Mouse (Mus musculus) stomach, postnatal 0 days (tissue): Measurements from ENCODE around the gene Mdga1. TPM values are rescaled to one million over a fixed set of nuclear protein-coding genes. Genes with fewer than 3 reads are reported as not detected.

Experiments
- ATAC-seq: fragments of 200-750 bp; cut with Nextera tagmentation; 2 replicates; pipeline ENCODE4 v1.8.0; 2017; ENCODE audit not compliant: low FRiP score, low TSS enrichment
- DNase-seq: peaks from one replicate; pipeline ENCODE4 v3.0.0-alpha.2; 2016; ENCODE audit warnings: low spot score
- H3K27ac ChIP-seq: fragments of 300-500 bp; sonication (generic); replicated peaks from 2 replicates; pipeline ENCODE4 v1.5.1; 2014; ENCODE audit warnings: mild to moderate bottlenecking, control low read depth
- H3K27me3 ChIP-seq: fragments of 300-500 bp; sonication (generic); 2 replicates; pipeline ENCODE4 v1.6.1; 2014; ENCODE audit warnings: low read length; ENCODE audit not compliant: control insufficient read depth, insufficient read depth
- H3K36me3 ChIP-seq: fragments of 300-500 bp; sonication (generic); 2 replicates; pipeline ENCODE4 v1.6.1; 2014; ENCODE audit warnings: low read length, mixed read lengths; ENCODE audit not compliant: control insufficient read depth, insufficient read depth
- H3K4me1 ChIP-seq: fragments of 300-500 bp; sonication (generic); replicated peaks from 2 replicates; pipeline ENCODE4 v1.6.1; 2014; ENCODE audit warnings: antibody characterized with exemption; ENCODE audit not compliant: control insufficient read depth, insufficient read depth
- H3K4me2 ChIP-seq: fragments of 300-500 bp; sonication (generic); replicated peaks from 2 replicates; pipeline ENCODE4 v1.6.1; 2014; ENCODE audit warnings: low read depth, mild to moderate bottlenecking, control low read depth, moderate library complexity
- H3K4me3 ChIP-seq: fragments of 300-500 bp; sonication (generic); 2 replicates; pipeline ENCODE4 v1.5.1; 2014; ENCODE audit warnings: low read depth, low read length, control low read depth
- H3K9ac ChIP-seq: fragments of 300-500 bp; sonication (generic); 2 replicates; pipeline ENCODE4 v1.6.1; 2014; ENCODE audit warnings: mild to moderate bottlenecking, low read length, control low read depth, mixed read lengths
- H3K9me3 ChIP-seq: fragments of 300-500 bp; sonication (generic); 2 replicates; pipeline ENCODE4 v1.6.1; 2016; ENCODE audit warnings: low read length; ENCODE audit not compliant: control insufficient read depth
- CTCF ChIP-seq: IDR thresholded peaks from 2 replicates; pipeline ENCODE4 v1.5.1; 2016; ENCODE audit warnings: antibody characterized with exemption, low read depth, mild to moderate bottlenecking, moderate library complexity
- EP300 ChIP-seq: optimal IDR thresholded peaks from 2 replicates; pipeline ENCODE3; 2016; ENCODE audit warnings: antibody characterized with exemption
- WGBS: fragments of 180-500 bp; shearing (Covaris S2); extraction: QIAGEN DNeasy Blood & Tissue Kit; methylation state at CpG from one replicate; pipeline ENCODE4 v1.1.7; 2014; 5-methylcytosine and 5-hydroxymethylcytosine counted together
- polyA plus RNA-seq: library from polyadenylated mRNA; unstranded; fragments of >200 nt; fragmentation: Nextera tagmentation; extraction: Ambion mirVana; gene quantifications from 2 replicates; pipeline ENCODE4 v1.2.1, GENCODE M21; 2015

Mdga1 gene
- polyA plus RNA-seq, 1 experiment from 2014 or later = 2.1 TPM

DNA sequence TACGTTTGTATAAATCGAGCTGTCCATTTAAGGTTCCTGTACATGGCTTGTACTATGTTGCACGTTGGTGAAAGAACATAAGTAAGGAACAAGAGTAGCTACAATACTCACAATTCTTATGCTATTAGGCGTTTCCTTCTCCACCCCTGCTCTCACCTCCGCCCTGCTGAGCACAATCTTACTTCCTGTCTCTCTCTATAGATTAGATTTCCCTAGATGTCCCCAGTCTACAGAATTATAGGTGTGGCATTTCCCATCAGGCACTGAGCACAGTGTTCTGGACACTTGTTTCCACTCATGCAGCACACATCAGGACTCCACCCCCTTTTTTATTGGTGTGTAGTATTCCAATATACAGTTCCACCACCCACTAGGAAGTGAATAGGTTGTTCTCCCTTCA is 19.8 kb upstream of the Mdga1 start:
- H3K27me3 ChIP-seq = no peaks in the 10 kb centered on the region
- ATAC-seq (no peak), DNase-seq (no peak)
- no peak overlapping the region for H3K4me3 ChIP-seq
- no peak overlapping the region for H3K4me2 ChIP-seq
- no peak overlapping the region for H3K9ac ChIP-seq
- TF ChIP-seq CTCF (no peak), EP300 (no peak)
- no peaks in the 10 kb centered on the region for H3K9me3 ChIP-seq
- H3K36me3 ChIP-seq = no peaks in the 10 kb centered on the region
- no peaks in the 10 kb centered on the region for H3K4me1 ChIP-seq
- WGBS = 89% methylated on average over 5 of the region's 5 CpGs
- H3K27ac ChIP-seq = no peak overlapping the region

DNA sequence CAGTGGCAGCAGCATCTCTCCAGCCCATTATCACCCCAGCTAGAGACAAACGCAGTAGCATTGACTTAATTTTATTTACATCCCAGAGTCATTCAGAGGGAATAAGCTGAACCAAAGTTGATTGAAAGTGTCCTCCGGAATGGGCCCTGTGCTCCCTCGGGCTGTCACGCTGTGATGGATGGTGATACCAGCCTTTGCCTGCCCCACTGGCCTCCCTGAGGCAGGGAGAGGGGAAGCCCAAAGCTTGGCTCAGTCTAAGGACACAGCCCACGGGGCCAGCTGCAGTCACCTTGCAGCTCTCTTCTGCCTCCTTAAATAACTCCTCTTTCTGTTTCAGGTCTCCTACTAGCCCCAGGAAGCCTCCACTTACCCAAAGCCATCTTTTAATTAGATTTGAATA is 18.3 kb upstream of the Mdga1 start:
- H3K4me3 ChIP-seq = no peak overlapping the region
- no peaks in the 10 kb centered on the region for H3K27me3 ChIP-seq
- no peak for DNase-seq
- H3K9ac ChIP-seq = no peak overlapping the region
- 11% methylated on average over 5 of the region's 5 CpGs for WGBS
- no peak for ATAC-seq
- no peaks in the 10 kb centered on the region for H3K4me1 ChIP-seq
- H3K4me2 ChIP-seq = no peak overlapping the region
- no peak for TF ChIP-seq EP300
- TF ChIP-seq CTCF = no peak
- no peak overlapping the region for H3K27ac ChIP-seq
- no peaks in the 10 kb centered on the region for H3K9me3 ChIP-seq
- H3K36me3 ChIP-seq = no peaks in the 10 kb centered on the region

DNA sequence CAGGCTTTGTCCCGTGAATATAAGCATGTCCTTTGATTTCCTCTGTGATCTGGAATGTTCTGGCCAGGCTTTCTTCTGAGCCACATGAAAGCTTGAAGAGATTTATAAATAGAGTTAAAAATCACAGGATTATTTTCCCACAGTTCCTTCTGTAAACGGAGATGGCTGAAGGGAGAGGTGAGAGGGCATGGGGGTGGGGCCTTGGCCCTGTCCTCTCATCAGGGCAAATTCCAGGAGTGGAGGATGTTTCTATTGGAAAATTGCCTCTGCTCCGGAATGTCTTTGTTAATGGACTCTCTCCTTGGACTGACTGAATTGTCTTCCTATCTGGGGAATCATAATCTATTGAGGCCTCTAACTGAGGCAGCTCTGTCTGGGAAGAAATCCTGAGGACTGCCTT is 15.6 kb upstream of the Mdga1 start:
- Histone ChIP-seq H3K9me3 (no peaks in the 10 kb centered on the region), H3K36me3 (no peaks in the 10 kb centered on the region), H3K27ac (no peak overlapping the region), H3K27me3 (no peaks in the 10 kb centered on the region), H3K4me3 (no peak overlapping the region), H3K4me2 (no peak overlapping the region), H3K4me1 (no peaks in the 10 kb centered on the region), H3K9ac (no peak overlapping the region)
- ATAC-seq (peak; percentile 38; the same call in 1 of the 2 replicates), DNase-seq (no peak)
- TF ChIP-seq EP300 = no peak
- TF ChIP-seq CTCF = no peak
- 22% methylated on average over 3 of the region's 3 CpGs for whole genome bisulfite sequencing

DNA sequence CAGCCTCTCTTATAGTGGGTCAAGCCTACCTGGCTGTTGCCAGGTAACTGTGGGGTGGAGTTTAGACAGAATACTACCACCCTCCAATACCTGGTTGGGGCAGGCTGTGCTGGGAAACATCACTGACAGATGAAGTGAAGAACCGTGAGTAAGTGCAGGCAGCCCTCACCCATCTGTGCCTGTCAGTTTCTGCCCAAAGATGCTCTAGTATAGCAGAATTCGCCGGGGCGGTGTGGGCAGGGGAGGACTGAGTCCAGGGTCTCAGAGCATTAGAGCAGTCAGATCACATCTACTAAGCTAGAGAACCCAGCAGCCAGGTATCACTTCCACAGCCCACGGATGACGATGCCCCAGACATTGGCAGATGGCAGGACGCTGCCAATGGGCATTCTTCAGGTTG is 15.0 kb upstream of the Mdga1 start:
- H3K27me3 ChIP-seq = no peaks in the 10 kb centered on the region
- no peak overlapping the region for H3K4me3 ChIP-seq
- no peak for DNase-seq
- no peaks in the 10 kb centered on the region for H3K4me1 ChIP-seq
- no peak overlapping the region for H3K27ac ChIP-seq
- ATAC-seq = no peak
- WGBS = 76% methylated on average over 7 of the region's 7 CpGs
- TF ChIP-seq EP300 = no peak
- TF ChIP-seq CTCF = no peak
- no peaks in the 10 kb centered on the region for H3K36me3 ChIP-seq
- H3K9me3 ChIP-seq = no peaks in the 10 kb centered on the region
- no peak overlapping the region for H3K4me2 ChIP-seq
- no peak overlapping the region for H3K9ac ChIP-seq

GRCm38 (mm10) chr17:29983190-29983589 is 13.3 kb upstream of the Mdga1 start:
- Histone ChIP-seq H3K4me2 (no peak overlapping the region), H3K4me1 (no peaks in the 10 kb centered on the region), H3K27me3 (no peaks in the 10 kb centered on the region), H3K9ac (no peak overlapping the region), H3K36me3 (no peaks in the 10 kb centered on the region), H3K9me3 (no peaks in the 10 kb centered on the region), H3K27ac (no peak overlapping the region), H3K4me3 (no peak overlapping the region)
- TF ChIP-seq EP300 (no peak), CTCF (no peak)
- DNase-seq (no peak), ATAC-seq (no peak)
- 72% methylated on average over 5 of the region's 5 CpGs for WGBS

GRCm38 (mm10) chr17:29981568-29981967 is 11.7 kb upstream of the Mdga1 start:
- Histone ChIP-seq H3K4me3 (no peak overlapping the region), H3K27me3 (no peaks in the 10 kb centered on the region), H3K4me2 (no peak overlapping the region), H3K9me3 (no peaks in the 10 kb centered on the region), H3K4me1 (no peaks in the 10 kb centered on the region), H3K27ac (no peak overlapping the region), H3K36me3 (no peaks in the 10 kb centered on the region), H3K9ac (no peak overlapping the region)
- TF ChIP-seq CTCF (no peak), EP300 (no peak)
- ATAC-seq = no peak
- DNase-seq = no peak
- WGBS = 78% methylated on average over 8 of the region's 8 CpGs
